Mouse (Mus musculus) cerebellum, adult 11 months (tissue): ENCODE measurements around the gene Hmgcr.

Experiments used
- DNase-seq: peaks from one replicate; pipeline ENCODE4 v3.0.0; 2022

Hmgcr gene

DNA sequence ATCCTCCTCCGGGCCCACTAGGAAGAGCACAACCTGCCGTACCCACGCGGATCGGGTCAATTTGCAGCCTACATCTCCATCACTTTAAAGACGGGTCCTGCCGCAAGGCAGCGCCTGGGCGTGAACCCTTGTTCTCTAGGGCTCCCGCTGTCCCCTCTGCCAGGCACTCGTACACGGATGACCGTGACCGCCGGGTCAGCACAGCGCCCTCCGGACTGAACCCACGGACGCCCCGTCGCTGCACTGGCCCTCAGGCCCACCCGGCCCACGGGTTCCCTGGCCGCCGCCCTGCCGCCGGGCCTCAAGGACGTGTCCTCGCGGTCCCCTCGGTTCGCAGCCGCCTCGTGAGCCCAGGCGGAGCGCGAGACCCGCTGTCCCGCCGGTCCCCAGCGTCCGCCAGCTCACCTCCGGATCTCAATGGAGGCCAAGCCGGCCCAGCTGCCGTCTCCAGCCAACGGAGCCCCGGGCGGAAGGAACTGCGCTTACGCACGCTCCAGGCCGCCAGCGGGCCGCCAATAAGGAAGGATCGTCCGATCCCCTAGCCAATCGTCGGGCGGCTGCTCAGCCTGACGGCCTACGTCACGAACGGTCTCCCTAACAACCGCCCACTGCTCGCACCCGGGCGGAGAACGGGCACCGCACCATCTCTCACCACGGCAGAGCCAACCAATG is at the start of gene Hmgcr:
Hmgcr (minus strand) TSS at position 531 of the 672 bp plus-strand sequence.
- DNase-seq, result peak; percentile 97

DNA sequence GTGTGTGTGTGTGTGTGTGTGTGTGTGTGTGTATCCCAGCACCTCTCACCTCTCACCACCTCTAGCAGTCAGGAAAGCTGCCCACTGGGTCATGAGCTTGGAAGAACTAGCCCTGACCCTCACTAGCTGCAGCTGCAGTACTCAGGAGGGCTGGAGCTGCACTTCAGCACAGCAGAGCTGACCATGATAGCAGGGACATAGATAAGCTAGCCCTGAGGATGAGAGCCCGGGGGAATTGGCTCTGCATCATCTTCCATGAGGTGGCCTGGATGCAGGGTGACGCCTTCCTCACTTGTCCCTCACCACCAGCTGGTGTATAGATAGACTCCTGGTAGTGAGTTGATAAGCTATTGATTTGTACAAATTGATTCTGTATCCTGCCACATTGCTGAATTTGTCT is 49.3 kb upstream of the Hmgcr start:
- no peak for DNase-seq

DNA sequence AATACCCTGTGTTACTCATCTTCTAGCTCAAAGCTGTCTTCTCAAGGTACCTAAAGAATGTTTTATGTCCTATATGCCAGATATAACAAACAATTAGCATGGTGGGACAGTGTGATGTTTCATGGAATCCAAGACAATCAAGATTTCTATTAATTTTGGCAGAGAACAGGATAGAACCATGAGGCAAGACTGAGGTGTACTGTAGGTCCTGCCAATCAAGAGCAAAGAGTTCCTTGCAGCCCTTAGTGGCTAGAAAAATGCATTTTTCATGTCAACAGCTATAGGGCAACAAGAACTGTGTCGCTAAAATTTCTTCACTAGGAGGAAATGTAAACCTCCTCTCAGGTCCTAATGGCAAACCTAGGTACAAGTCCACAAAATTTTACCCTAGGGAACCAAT is 47.1 kb upstream of the Hmgcr start:
- no peak for DNase-seq

GRCm38 (mm10) chr13:96716311-96716710 is 45.6 kb upstream of the Hmgcr start:
- no peak for DNase-seq

- DNase-seq, result no peak
Observed at GRCm38 (mm10) chr13:96709269-96710233, 38.8 kb upstream of the Hmgcr start.

GRCm38 (mm10) chr13:96702567-96703278 is 32.0 kb upstream of the Hmgcr start:
- DNase-seq, result no peak

DNA sequence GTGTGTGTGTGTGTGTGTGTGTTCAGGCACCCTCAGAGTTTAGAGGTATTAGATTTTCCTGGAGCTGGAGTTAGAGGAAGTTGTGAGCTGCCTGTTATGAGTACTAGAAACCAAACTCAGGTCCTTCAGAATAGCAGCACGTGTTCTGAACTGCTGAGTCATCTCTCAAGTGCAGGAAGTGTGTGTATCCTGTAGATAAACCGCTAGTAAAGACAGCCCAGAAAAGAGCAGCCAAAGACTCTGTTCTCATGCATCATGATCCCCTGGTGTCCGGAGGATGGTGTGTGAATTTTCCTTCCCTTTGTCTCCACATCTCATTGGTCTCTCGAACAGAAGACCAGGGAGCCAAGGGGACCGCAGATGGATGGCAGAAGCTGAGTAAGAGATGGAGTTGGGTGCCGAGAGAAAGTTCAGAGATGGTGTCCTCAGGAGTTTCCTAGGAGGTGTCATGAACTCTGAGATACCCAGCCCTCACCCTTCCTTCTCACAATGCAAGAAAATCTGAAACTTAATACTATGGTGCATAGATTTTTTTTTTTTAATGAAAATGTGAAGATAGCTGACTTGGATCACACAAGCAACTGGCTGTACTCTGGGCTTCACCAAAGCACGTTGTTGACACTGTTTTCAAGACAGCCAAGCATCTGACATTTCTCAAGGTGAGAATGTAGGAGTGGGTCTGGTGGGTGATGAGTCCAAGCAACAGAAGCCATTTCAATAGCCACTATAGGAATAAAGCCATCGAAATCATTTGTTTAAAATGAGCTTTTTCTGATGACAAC is 27.3 kb upstream of the Hmgcr start:
- no peak for DNase-seq

- DNase-seq, result no peak
Observed at GRCm38 (mm10) chr13:96695428-96695827, 24.7 kb upstream of the Hmgcr start.

GRCm38 (mm10) chr13:96689901-96690300 is 19.2 kb upstream of the Hmgcr start:
- DNase-seq, result no peak

DNA sequence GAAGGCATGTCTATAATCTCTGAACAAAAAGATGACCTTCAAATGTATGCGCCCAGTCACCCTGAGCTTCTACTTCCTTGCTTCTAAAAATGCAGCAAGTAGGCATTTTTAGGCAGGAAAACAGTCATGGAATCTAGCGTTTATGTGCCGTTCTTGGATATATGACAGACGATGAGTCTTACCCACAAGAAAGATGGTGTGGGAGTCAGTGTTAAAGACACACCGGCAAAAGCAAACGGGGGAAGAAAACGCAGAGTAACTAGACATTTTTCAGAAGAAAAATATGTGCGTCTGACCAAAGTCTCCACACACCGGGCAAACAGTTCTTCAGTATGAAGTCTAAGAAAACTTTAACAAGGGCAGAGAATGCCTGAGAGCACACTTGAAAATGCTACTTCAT is 16.5 kb upstream of the Hmgcr start:
- DNase-seq, result no peak

DNA sequence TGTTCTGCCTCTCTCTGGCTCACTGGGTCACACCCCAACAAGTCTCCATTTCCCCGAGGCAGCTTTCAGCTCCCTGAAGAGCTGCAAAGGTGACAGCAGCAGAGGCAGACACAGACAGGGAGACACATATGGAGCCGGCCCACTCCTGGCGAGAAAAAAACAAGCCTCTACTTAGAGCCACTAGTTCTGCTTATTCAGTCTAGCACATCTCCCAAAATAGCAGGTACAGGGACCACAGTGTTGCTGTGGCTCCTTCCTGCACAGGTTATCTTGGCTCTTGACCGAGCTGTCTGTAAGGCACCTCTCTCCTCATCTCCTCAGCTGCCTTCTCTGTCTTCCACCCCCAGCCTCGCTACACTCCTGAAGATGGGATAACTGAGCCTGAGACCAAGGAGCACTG is 14.0 kb upstream of the Hmgcr start:
- DNase-seq, result no peak

GRCm38 (mm10) chr13:96681088-96681620 is 10.4 kb upstream of the Hmgcr start:
- no peak for DNase-seq

DNA sequence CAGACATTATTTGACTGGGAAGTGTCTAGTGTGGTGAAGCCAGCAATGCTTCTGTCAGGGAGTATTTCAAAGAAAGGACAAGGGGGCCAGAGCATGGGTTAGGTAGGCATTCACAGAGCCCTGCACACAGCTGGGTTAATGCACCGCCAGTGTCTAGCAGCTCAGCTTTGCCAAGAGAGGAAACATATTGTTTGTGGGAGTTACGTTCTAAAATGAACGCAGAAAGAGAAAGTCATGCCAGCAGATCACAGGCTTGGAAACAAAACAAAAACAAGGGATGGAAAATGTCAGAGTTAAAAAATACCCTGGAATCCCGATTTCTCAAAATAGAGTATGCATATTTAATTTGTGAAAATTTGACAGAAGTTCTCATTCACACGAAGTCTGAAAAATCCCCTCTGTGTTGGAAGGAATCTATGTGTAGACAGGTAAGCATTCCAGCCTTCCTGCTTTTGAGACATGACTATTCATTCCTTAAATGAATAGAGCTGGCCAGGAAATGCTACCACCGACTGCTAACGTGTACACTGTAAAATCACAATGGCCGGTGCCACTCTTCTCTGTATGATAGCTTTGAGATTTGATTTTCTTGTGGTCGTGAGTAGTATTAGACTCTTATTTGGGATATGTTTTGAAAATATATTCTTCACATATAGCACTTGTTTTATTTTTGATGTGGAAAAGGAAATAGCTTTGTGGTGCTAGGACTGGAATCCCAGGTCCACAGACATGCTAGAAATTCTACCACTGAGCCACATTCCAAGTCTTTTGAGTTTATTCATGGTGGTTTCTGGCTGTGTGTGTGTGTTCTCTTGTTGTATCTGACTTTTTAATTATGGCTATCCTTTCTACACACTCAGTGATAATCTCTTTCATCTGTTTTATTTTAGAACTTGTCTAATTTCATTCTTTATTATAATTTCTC is 9.7 kb upstream of the Hmgcr start:
- DNase-seq, result no peak

DNA sequence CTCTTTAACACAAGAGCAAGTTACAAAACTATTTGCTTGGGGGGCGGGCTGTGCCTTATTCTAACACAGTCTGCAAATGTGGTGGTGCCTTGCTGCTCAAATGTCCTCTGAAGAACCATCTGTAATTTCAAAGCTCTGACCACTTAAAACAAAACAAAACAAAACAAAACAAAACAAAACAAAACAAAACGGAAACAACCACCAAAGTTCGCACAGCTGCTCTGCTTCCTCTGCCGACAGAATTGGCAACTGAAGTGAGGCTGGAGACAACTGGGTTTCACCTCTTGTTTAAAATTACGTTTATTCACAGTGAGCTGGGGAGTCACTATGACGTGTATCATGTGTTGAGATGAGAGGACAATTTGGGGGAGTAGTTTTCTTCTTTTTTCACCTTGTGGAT is 7.9 kb upstream of the Hmgcr start:
- DNase-seq, result no peak

DNA sequence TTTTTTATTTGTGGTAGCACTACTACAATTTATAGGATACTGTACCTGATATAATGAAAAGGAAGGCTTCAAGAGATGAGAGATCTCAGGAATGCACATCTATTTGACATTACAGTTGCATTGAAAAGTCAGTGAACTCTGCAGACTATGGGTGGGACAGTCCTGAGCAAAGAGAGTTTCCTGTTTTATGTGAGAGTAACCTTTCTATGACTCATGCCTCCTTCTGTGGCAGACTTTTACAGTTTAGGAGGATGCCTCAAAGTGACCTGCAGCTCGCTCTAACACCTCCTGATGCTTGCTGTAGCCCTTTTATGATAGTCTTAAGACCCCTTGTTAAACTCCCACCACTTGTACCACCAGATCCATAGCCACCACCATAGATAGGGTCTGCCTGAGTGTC is 6.3 kb upstream of the Hmgcr start:
- no peak for DNase-seq

DNA sequence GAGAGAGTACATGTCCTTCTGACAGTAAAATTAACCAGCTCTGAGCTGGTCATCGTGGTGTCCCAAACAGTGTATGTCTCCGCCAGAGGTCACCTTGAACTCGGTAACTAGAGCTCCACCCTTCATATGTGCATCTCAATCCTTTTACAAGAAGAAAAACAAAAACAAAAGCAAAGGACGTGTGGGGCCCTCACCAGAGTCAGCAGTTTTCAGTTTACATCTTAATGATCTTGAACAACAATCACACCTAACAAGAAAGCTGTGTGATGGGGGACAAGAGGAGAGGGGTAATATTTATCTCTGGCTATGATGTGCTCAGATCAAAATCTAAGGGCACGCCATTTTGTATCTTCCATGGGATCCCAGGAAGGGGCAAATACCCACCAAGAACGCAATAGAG is 5.0 kb upstream of the Hmgcr start:
- DNase-seq, result no peak

- DNase-seq, result no peak
Observed at GRCm38 (mm10) chr13:96673817-96674216, 3.1 kb upstream of the Hmgcr start.

DNA sequence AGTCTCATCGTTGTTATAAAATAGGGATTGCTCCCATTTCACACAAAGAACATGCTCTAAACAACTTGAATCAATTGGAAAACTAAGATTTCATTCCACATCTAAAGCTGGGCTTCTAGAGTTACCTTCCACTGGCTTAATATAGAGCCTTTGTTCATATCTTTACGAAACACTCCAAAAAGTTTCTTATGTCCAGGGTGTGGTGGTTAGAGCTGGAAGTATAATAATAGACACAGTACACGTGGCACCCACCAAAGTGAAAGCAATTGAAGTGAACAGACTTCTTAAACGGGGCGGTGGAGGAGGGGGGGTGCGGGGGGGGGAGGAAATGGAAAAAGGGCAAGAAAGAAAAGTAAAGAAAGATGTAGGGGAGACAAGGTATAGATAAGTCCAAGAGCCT is 1.5 kb upstream of the Hmgcr start:
- DNase-seq, result no peak

DNA sequence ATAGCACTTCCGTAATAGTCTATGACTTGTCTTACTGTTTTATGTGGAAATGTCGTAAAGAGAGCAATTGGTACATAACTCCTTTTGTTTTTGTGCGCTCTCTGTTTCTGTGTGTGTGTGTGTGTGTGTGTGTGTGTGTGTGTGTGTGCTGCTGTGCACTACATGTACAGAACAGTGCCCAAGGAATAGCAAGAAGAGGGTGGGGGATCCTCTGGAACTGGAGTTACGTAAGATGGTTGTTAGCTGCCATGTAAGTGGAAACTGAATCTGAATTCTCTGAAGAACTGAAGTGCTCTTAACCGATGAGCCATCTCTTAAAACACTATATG is 1.1 kb upstream of the Hmgcr start:
- DNase-seq, result no peak

DNA sequence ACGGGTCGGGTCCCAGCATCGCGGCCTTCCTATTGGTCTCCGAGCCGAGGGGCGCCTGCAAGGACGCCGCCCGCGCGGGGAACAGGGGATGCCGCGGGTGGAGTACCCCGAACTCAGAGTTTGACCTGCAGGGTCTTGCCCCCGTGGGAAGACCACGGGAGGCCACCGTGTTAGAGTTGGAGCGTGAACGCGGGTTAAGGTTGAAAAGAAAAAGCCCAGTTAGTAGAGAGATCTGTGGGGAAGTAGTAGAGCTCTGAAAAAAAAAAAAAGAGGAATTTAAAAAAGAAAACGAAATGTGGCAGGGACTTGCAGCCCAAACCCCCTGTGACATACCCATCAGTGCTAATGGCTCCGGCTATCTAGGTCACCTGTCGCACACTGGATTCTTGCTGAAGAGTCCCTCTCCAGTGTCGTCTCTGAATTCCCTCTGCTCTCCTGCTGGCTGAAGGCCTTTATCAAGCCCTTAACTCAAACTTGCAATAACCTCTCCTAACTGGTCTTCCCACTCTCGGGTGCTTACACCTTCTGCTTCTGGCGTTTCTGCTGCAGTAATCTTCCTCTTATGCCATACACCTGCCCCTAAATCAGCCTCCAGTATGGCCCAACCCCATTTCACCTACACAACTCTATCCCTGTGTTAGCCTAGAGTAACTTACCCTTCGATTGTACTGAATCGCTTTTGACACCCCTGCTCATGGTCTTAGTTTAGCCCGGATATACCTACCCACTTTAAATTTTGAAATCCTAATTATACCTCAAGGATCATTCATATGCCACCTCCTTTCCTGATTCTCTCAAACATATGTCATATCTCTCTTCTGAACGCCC is 556 bp upstream of the Hmgcr start:
- DNase-seq, result no peak

DNA sequence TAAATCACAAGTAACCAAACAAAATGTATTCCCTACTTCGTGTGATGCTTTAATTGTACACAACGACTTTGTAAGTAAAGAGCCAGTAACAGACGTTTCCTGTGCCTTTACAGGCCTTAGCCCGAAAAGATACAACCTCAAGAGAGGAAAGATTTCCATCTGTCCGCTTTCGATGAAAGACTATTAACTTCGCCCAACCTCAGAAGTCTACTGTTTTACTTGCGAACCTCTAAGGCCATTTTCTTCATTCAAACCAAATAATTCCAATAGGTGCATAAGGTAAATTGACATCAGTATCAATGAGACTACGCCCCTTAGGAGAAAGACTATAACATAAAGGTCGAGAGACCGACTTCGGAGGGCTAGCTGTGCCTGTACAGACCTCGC is 724 bp downstream of the Hmgcr start:
- no peak for DNase-seq
